Mouse (Mus musculus) C2C12 (cell line): ENCODE measurements around the gene H2-T24. TPM values are rescaled to one million over a fixed set of nuclear protein-coding genes. Genes with fewer than 3 reads are reported as not detected.
A peak's percentile ranks its signal among the peaks of the same experiment; 100 is the strongest.

Experiments
- H3K27me3 ChIP-seq: one replicate; pipeline ENCODE4 v1.6.1; 2011; ENCODE audit not compliant: control insufficient read depth, insufficient read depth, insufficient read length
- H3K36me3 ChIP-seq: one replicate; pipeline ENCODE4 v1.6.1; 2011; ENCODE audit not compliant: control insufficient read depth, insufficient read depth
- H3K4me3 ChIP-seq: one replicate; pipeline ENCODE4 v1.5.1; 2011; ENCODE audit warnings: mild to moderate bottlenecking, control low read depth; ENCODE audit not compliant: poor library complexity, insufficient read depth, severe bottlenecking
- H3K79me2 ChIP-seq: one replicate; pipeline ENCODE4 v1.6.1; 2011; ENCODE audit not compliant: control insufficient read depth, insufficient read depth
- H3K79me3 ChIP-seq: one replicate; pipeline ENCODE4 v1.6.1; 2011; ENCODE audit warnings: low read depth, control low read depth
- H3ac ChIP-seq: one replicate; pipeline ENCODE3; 2011; ENCODE audit warnings: low read depth; ENCODE audit not compliant: control insufficient read depth, insufficient read length
- CEBPB ChIP-seq: IDR thresholded peaks from one replicate; pipeline ENCODE4 v1.6.1; 2011; ENCODE audit warnings: low read depth, mild to moderate bottlenecking, control low read depth, moderate library complexity
- CTCF ChIP-seq: IDR thresholded peaks from one replicate; pipeline ENCODE4 v1.5.1; 2011; ENCODE audit not compliant: control insufficient read depth, insufficient read depth, insufficient read length
- FOSL1 ChIP-seq: IDR thresholded peaks from one replicate; pipeline ENCODE4 v1.8.0; 2011; ENCODE audit warnings: mild to moderate bottlenecking, low read length; ENCODE audit not compliant: poor library complexity, insufficient read depth, severe bottlenecking
- MAX ChIP-seq: IDR thresholded peaks from one replicate; pipeline ENCODE4 v1.6.1; 2011; ENCODE audit warnings: mild to moderate bottlenecking, control low read depth
- MYOD1 ChIP-seq: IDR thresholded peaks from one replicate; pipeline ENCODE4 v1.6.1; 2011; ENCODE audit warnings: low read depth; ENCODE audit not compliant: control insufficient read depth, insufficient read length
- MYOG ChIP-seq: IDR thresholded peaks from one replicate; pipeline ENCODE4 v1.6.1; 2011; ENCODE audit not compliant: control insufficient read depth, insufficient read length; ENCODE audit errors: extremely low read depth
- USF1 ChIP-seq: IDR thresholded peaks from one replicate; pipeline ENCODE4 v1.6.1; 2011; ENCODE audit warnings: low read depth, mild to moderate bottlenecking, control low read depth, moderate library complexity
- polyA plus RNA-seq: library from polyadenylated mRNA; unstranded; fragments of >200 nt; fragmentation: generic; extraction: Trizol; gene quantifications from one replicate; pipeline ENCODE4 v1.2.1, GENCODE M21; 2012; ENCODE audit warnings: missing spikeins

Gene H2-T24
- polyA plus RNA-seq, 1 experiment: 0.16 TPM

DNA sequence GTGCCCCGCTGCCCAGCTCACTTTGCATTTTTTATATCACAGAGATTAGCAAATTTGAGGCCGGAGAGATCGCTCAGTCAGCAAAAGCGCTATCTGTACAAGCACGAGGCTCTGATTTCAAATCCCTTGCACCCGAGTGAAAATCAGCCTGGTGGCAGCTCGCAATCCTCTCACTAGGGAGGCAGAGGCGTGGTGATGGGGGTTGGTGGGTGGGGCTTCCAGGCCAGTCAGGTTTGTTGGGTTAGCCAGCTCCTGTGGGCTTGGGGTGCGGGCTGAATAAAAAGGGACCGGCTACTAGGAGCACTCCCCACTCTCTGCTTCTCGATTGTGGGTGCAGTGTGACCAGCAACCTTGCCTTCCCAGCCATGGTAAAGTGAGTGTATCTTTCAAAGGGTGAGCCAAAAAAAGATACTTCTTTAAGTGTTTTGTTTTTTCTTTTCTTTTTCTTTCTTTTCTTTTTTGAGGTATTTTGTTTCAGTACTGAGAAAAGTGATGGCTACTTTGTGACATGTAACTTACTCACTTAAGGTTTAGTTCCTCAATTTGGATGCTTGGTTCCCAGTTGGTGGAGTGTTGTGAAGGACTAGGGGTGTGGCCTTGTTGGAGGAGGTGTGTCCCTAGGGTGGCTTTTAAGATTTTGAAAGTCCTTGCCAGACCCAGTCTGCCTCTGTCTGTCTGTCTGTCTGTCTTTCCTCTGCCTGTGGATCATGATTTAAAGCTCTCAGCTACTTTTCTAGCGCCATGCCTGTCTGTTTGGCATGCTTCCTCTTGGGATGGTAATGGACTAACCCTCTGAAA is 22.4 kb downstream of the H2-T24 start:
- Histone ChIP-seq H3K36me3 (peaks cover 3% of the 10 kb centered on the region), H3K79me2 (peaks cover 72% of the 10 kb centered on the region), H3ac (no peak overlapping the region), H3K79me3 (peaks cover 49% of the 10 kb centered on the region), H3K27me3 (no peaks in the 10 kb centered on the region), H3K4me3 (no peak overlapping the region)
- no peak for TF ChIP-seq CTCF
- no peak for TF ChIP-seq FOSL1
- TF ChIP-seq MAX: no peak
- no peak for TF ChIP-seq USF1
- TF ChIP-seq MYOG: no peak
- TF ChIP-seq CEBPB: no peak

DNA sequence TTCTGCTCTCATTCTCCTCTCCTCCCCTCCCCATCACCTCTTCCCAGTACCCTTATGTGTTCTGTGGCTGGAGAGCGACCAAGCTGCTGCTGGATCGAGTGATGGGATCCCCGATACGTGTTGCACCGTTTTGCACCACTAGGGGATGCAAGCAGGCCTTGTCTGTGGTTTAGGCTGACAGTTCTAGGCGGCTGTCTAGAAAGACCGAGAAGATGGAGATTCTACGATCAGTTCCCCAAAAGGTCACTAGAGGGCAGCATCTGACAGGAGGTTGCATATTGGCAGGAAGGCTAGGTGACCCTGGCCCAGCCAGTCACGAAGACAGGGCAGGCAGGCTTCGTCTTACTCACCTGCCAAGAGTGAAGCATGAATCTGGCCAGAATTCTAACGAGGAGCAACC is 23.4 kb downstream of the H2-T24 start:
- peaks cover 42% of the 10 kb centered on the region for H3K79me3 ChIP-seq
- H3ac ChIP-seq: no peak overlapping the region
- H3K36me3 ChIP-seq: no peaks in the 10 kb centered on the region
- H3K79me2 ChIP-seq: peaks cover 63% of the 10 kb centered on the region
- no peaks in the 10 kb centered on the region for H3K27me3 ChIP-seq
- H3K4me3 ChIP-seq: no peak overlapping the region
- TF ChIP-seq MAX (no peak), CTCF (peak; percentile 92)

- Histone ChIP-seq H3K36me3 (no peaks in the 10 kb centered on the region), H3K79me2 (peaks cover 50% of the 10 kb centered on the region), H3K79me3 (peaks cover 34% of the 10 kb centered on the region), H3ac (peak overlapping the region; percentile 2), H3K27me3 (no peaks in the 10 kb centered on the region), H3K4me3 (peak overlapping the region; percentile 49)
- TF ChIP-seq CTCF (no peak), MYOG (no peak), CEBPB (no peak), MAX (no peak), FOSL1 (no peak), USF1 (no peak), MYOD1 (no peak)
Observed at GRCm38 (mm10) chr17:35994879-35995240, 25.5 kb downstream of the H2-T24 start.

DNA sequence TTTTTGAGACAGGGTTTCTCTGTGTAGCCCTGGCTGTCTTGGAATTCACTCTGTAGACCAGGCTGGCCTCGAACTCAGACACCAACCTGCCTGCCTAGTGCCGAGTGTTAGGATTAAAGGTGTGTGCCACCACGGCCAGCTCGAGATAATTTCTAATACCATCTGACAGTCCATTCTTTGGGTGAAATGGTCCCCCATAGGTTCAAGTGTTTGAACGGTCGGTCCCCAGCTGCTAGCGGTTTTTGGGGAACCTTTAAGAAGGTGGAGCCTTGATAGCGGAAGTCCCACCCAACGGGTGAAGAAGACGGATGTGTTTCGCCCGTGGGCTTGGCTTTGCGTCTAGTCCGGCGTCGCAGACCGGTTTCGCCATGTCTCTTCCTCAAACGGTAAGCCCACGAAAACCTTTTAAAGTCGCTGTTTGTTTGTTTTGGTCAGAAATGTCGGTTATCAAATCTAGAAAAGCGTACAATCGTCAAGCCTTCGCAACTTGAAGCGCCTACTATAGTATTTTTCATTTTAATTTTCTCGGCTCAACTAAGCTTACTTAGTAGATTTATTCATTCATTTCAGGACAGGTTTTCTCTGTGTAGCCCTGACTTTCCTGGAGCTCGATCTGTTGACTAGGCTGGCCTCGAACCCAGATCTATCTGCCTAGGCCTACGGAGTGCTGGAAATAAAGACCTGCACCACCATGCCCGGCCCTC is 26.0 kb downstream of the H2-T24 start:
- H3K4me3 ChIP-seq: peak overlapping the region; percentile 49
- no peak for TF ChIP-seq MYOG
- TF ChIP-seq CEBPB: no peak
- TF ChIP-seq MAX: no peak
- TF ChIP-seq USF1: no peak
- TF ChIP-seq FOSL1: no peak
- no peak for TF ChIP-seq CTCF
- TF ChIP-seq MYOD1: no peak
- H3K79me2 ChIP-seq: peaks cover 45% of the 10 kb centered on the region
- no peaks in the 10 kb centered on the region for H3K36me3 ChIP-seq
- peak overlapping the region; percentile 58 for H3ac ChIP-seq
- H3K79me3 ChIP-seq: peaks cover 30% of the 10 kb centered on the region
- H3K27me3 ChIP-seq: no peaks in the 10 kb centered on the region

GRCm38 (mm10) chr17:35993675-35994074 is 26.7 kb downstream of the H2-T24 start:
- Histone ChIP-seq H3K79me3 (peaks cover 23% of the 10 kb centered on the region), H3K36me3 (no peaks in the 10 kb centered on the region), H3K4me3 (peak overlapping the region; percentile 49), H3K79me2 (peaks cover 38% of the 10 kb centered on the region), H3K27me3 (no peaks in the 10 kb centered on the region), H3ac (no peak overlapping the region)
- TF ChIP-seq MAX (peak; percentile 39), CEBPB (no peak), MYOG (no peak), FOSL1 (no peak), MYOD1 (no peak), CTCF (peak; percentile 99), USF1 (no peak)
